Mouse (Mus musculus) spleen, embryonic (tissue): Measurements from ENCODE around the gene Gm20909.
"Not testable (repeated sequence)": the region's sequence is repeated elsewhere in the genome, so short reads cannot be mapped to it uniquely, and the experiment has no call there.

Source experiments
- CTCF ChIA-PET: fragments of 350-600 bp; sonication (Branson Sonifier 250); formaldehyde crosslinking; loops from one replicate; lab custom pipeline; 2022; lab: Charles Lee

Gm20909 gene

GRCm38 (mm10) chrY:21164270-21164669, at the start of gene Gm20909:
Gene Gm20909, plus strand, starts transcription at chrY:21164570.
- CTCF ChIA-PET, result not testable (repeated sequence)
